Mouse (Mus musculus): ENCODE measurements around the gene Piezo1. TPM values are rescaled to one million over a fixed set of nuclear protein-coding genes. Genes with fewer than 3 reads are reported as not detected.
A peak's percentile ranks its signal among the peaks of the same experiment; 100 is the strongest.

Piezo1 gene
- polyA plus RNA-seq (2016; fragmentation: Nextera tagmentation; extraction: Ambion mirVana), result 25.5 and 27.8 TPM in 2 replicates

DNA sequence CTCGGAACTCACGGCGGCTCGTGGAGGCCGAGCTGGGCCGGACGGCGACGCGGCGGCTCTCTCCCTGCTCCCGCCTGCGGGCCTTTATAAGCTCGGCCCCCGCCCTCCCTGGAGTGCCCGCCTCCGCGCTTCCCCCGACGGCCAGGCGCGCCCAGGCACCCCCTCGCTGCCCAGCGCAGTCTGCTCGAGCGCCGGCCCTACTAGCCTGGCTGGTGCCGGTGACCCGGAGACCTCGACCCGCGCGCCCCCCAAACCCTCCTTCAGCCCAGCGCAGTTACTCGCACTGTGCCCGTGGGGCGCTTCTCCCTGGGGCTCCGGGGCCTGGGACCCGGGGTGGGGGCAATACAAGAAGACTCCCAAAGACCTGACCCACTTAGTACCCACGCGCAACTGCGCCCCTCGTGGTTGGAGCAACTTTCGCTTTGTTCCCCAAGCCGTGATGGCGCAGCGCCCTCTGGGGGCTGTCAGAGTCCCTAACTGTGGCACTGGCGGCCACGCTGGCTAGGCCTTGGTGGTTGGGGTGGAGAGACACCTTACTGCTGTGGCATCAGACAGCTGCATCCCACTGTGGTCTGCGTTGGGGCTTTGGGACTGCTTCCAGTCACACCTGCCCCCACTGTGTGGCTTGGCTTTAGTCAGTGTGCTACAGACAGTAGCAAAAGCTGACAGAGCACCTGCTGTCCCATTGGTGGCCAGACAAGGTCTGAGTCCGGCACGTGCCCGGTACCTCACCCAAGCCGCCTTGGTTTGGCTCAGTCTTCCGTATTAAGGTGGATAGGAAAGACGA is at the start of gene Piezo1:
TSS of gene Piezo1 (minus strand) at position 65 of the 787 bp plus-strand sequence.
- Histone ChIP-seq H3K36me3 (no peaks in the 10 kb centered on the region), H3K4me3 (peak within 1 kb of the TSS; percentile 70), H3K4me1 (replicated peaks) (peaks cover 40% of the 10 kb centered on the region), H3K9ac (peak within 1 kb of the TSS; percentile 91), H3K27ac (ENCODE audit: poor library complexity, severe bottlenecking) (peak within 1 kb of the TSS; percentile 86), H3K27me3 (replicated peaks) (no peaks in the 10 kb centered on the region), H3K4me2 (peak within 1 kb of the TSS; percentile 75), H3K9me3 (replicated peaks) (no peaks in the 10 kb centered on the region)
- peak; percentile 81 for ATAC-seq (ENCODE audit: insufficient number of reproducible peaks, low FRiP score)
- 11% methylated on average over 46 of the region's 56 CpGs for WGBS

- ATAC-seq (ENCODE audit: insufficient number of reproducible peaks, low FRiP score), result no peak
- Histone ChIP-seq H3K27ac (ENCODE audit: poor library complexity, severe bottlenecking) (no peak overlapping the region), H3K36me3 (peaks cover 23% of the 10 kb centered on the region), H3K4me2 (no peak overlapping the region), H3K9ac (no peak overlapping the region), H3K9me3 (replicated peaks) (no peaks in the 10 kb centered on the region), H3K27me3 (replicated peaks) (no peaks in the 10 kb centered on the region), H3K4me1 (replicated peaks) (peaks cover 10% of the 10 kb centered on the region; the same call in 1 of the 2 replicates), H3K4me3 (no peak overlapping the region)
- 91% methylated on average over 9 of the region's 9 CpGs for WGBS
These were observed 49.5 kb upstream of the Piezo1 start for GRCm38 (mm10) chr8:122600666-122601065.

DNA sequence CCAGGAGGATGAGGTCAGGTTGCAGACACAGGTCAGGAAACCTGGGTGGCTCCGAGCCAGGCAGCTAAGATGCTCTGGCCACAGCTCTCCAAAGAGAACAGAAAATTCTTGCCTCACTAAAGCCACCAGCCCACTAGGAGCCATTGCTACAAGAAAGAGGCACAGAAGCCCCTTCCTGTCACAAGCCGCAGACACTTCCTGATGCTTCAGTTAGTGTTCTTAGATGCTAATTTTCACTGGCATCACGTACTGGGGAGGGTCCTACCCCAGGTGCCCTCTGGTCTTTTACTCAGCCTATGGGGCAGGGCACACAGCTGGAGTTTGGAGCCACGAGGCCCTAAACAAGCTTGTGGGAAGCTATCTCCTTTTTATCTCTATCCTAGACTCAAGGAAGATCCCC is 44.9 kb upstream of the Piezo1 start:
- Histone ChIP-seq H3K4me2 (no peak overlapping the region), H3K9ac (no peak overlapping the region), H3K36me3 (peaks cover 19% of the 10 kb centered on the region), H3K4me1 (replicated peaks) (peaks cover 11% of the 10 kb centered on the region), H3K27ac (ENCODE audit: poor library complexity, severe bottlenecking) (no peak overlapping the region), H3K9me3 (replicated peaks) (no peaks in the 10 kb centered on the region), H3K4me3 (no peak overlapping the region), H3K27me3 (replicated peaks) (no peaks in the 10 kb centered on the region)
- 50% methylated on average over 4 of the region's 4 CpGs for WGBS
- ATAC-seq (ENCODE audit: insufficient number of reproducible peaks, low FRiP score), result no peak

GRCm38 (mm10) chr8:122593783-122594507 is 42.8 kb upstream of the Piezo1 start:
- peaks cover 11% of the 10 kb centered on the region for H3K4me1 ChIP-seq (replicated peaks)
- no peak for ATAC-seq (ENCODE audit: insufficient number of reproducible peaks, low FRiP score)
- 62% methylated on average over 19 of the region's 19 CpGs for WGBS
- peaks cover 7% of the 10 kb centered on the region; the same call in 1 of the 2 replicates for H3K36me3 ChIP-seq
- no peak overlapping the region for H3K4me3 ChIP-seq
- H3K9ac ChIP-seq, result no peak overlapping the region
- H3K27ac ChIP-seq (ENCODE audit: poor library complexity, severe bottlenecking), result no peak overlapping the region
- H3K4me2 ChIP-seq, result no peak overlapping the region
- H3K27me3 ChIP-seq (replicated peaks), result no peaks in the 10 kb centered on the region
- no peaks in the 10 kb centered on the region for H3K9me3 ChIP-seq (replicated peaks)

DNA sequence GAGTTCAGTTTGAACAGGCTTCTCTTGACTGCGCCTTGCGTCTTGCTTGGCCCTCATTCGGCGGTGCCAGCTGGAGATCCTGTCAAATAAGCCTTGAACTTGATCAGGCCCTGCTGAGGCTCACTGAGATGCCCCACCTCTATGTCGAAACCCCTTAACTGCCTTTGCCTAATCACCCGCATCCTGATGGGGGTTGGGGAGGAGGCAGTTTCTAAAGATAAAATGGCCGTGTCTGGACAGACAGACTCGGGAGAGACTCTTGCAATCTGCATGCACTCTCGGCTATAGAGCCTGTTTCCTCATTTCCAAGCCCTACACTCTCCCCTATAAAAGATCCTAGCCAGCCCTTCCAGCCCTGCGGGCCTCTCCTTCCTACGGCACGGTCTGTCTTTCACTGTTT is 42.1 kb upstream of the Piezo1 start:
- H3K9me3 ChIP-seq (replicated peaks), result no peaks in the 10 kb centered on the region
- H3K27me3 ChIP-seq (replicated peaks), result no peaks in the 10 kb centered on the region
- no peak overlapping the region for H3K9ac ChIP-seq
- no peaks in the 10 kb centered on the region for H3K36me3 ChIP-seq
- ATAC-seq (ENCODE audit: insufficient number of reproducible peaks, low FRiP score), result no peak
- no peak overlapping the region for H3K4me2 ChIP-seq
- H3K4me3 ChIP-seq, result no peak overlapping the region
- peaks cover 11% of the 10 kb centered on the region for H3K4me1 ChIP-seq (replicated peaks)
- no peak overlapping the region for H3K27ac ChIP-seq (ENCODE audit: poor library complexity, severe bottlenecking)
- WGBS, result 43% methylated on average over 12 of the region's 12 CpGs

GRCm38 (mm10) chr8:122586749-122587148 is 35.6 kb upstream of the Piezo1 start:
- no peak overlapping the region for H3K4me3 ChIP-seq
- no peak overlapping the region for H3K4me2 ChIP-seq
- no peaks in the 10 kb centered on the region for H3K36me3 ChIP-seq
- H3K4me1 ChIP-seq (replicated peaks), result peaks cover 9% of the 10 kb centered on the region
- no peak overlapping the region for H3K9ac ChIP-seq
- ATAC-seq (ENCODE audit: insufficient number of reproducible peaks, low FRiP score), result no peak
- WGBS, result 80% methylated on average over 10 of the region's 10 CpGs
- H3K9me3 ChIP-seq (replicated peaks), result no peaks in the 10 kb centered on the region
- no peaks in the 10 kb centered on the region for H3K27me3 ChIP-seq (replicated peaks)
- H3K27ac ChIP-seq (ENCODE audit: poor library complexity, severe bottlenecking), result no peak overlapping the region

DNA sequence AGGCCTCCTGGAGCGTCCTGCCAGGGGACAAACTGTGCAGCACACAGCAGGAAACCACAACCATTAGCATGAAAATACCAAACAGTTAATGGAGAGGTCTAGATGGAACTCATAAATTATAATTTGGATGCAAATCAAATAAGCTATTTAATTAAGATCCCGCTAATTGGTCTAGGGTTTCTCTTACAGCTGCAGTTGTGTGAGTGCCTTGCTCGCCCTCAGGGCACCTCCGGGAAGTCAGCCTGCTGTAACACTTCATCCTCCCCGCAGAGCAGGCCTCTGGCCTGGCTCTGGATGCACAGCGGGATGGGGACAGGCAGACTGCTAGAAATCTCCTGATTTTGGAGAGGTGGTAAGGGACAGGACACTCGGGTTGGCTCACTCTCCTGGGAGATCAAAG is 35.0 kb upstream of the Piezo1 start:
- H3K4me1 ChIP-seq (replicated peaks), result peaks cover 9% of the 10 kb centered on the region
- no peaks in the 10 kb centered on the region for H3K9me3 ChIP-seq (replicated peaks)
- 72% methylated on average over 7 of the region's 7 CpGs for WGBS
- no peak overlapping the region for H3K9ac ChIP-seq
- H3K27ac ChIP-seq (ENCODE audit: poor library complexity, severe bottlenecking), result no peak overlapping the region
- no peak overlapping the region for H3K4me2 ChIP-seq
- no peak overlapping the region for H3K4me3 ChIP-seq
- no peaks in the 10 kb centered on the region for H3K36me3 ChIP-seq
- H3K27me3 ChIP-seq (replicated peaks), result no peaks in the 10 kb centered on the region
- no peak for ATAC-seq (ENCODE audit: insufficient number of reproducible peaks, low FRiP score)

GRCm38 (mm10) chr8:122585411-122585891 is 34.3 kb upstream of the Piezo1 start:
- H3K4me2 ChIP-seq, result no peak overlapping the region
- ATAC-seq (ENCODE audit: insufficient number of reproducible peaks, low FRiP score), result peak; percentile 20; the same call in 1 of the 2 replicates
- H3K9me3 ChIP-seq (replicated peaks), result no peaks in the 10 kb centered on the region
- no peak overlapping the region; the same call in 1 of the 2 replicates for H3K9ac ChIP-seq
- peaks cover 9% of the 10 kb centered on the region for H3K4me1 ChIP-seq (replicated peaks)
- 55% methylated on average over 14 of the region's 14 CpGs for WGBS
- H3K27ac ChIP-seq (ENCODE audit: poor library complexity, severe bottlenecking), result no peak overlapping the region
- H3K4me3 ChIP-seq, result no peak overlapping the region
- H3K27me3 ChIP-seq (replicated peaks), result no peaks in the 10 kb centered on the region
- H3K36me3 ChIP-seq, result no peaks in the 10 kb centered on the region

GRCm38 (mm10) chr8:122584981-122585380 is 33.9 kb upstream of the Piezo1 start:
- 69% methylated on average over 9 of the region's 9 CpGs for WGBS
- Histone ChIP-seq H3K27ac (ENCODE audit: poor library complexity, severe bottlenecking) (no peak overlapping the region), H3K4me2 (no peak overlapping the region), H3K4me1 (replicated peaks) (peaks cover 9% of the 10 kb centered on the region), H3K36me3 (no peaks in the 10 kb centered on the region), H3K9me3 (replicated peaks) (no peaks in the 10 kb centered on the region), H3K9ac (no peak overlapping the region), H3K27me3 (replicated peaks) (no peaks in the 10 kb centered on the region), H3K4me3 (no peak overlapping the region)
- ATAC-seq (ENCODE audit: insufficient number of reproducible peaks, low FRiP score), result no peak

GRCm38 (mm10) chr8:122580926-122581325 is 29.8 kb upstream of the Piezo1 start:
- WGBS, result 44% methylated on average over 15 of the region's 15 CpGs
- no peak overlapping the region for H3K27ac ChIP-seq (ENCODE audit: poor library complexity, severe bottlenecking)
- H3K27me3 ChIP-seq (replicated peaks), result no peaks in the 10 kb centered on the region
- no peak overlapping the region for H3K4me3 ChIP-seq
- peaks cover 30% of the 10 kb centered on the region for H3K4me1 ChIP-seq (replicated peaks)
- no peaks in the 10 kb centered on the region for H3K9me3 ChIP-seq (replicated peaks)
- no peaks in the 10 kb centered on the region for H3K36me3 ChIP-seq
- ATAC-seq (ENCODE audit: insufficient number of reproducible peaks, low FRiP score), result no peak
- H3K9ac ChIP-seq, result no peak overlapping the region
- no peak overlapping the region for H3K4me2 ChIP-seq

DNA sequence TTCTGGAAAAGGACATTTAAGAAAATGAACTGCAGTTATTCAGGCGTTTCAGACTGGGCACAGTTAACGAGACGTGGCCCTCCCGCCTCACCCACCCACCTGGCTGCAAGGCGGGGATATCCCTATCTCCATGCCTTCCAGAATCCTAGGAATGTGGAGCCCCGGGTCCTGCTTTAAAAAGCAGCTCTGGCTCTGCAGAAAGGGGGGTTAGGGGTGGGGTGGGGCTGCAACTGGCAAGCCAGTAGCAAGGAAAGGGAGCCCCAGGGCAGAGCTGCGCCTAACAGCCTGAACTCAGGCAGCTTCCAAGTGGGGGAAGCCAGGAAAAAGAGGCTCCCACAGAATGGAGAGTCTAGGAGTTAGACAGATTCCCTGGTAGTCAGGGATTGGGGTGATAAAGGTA is 28.1 kb upstream of the Piezo1 start:
- H3K9ac ChIP-seq, result peak overlapping the region; percentile 46; the same call in 1 of the 2 replicates

More for the DNA sequence above, 28.1 kb upstream of the Piezo1 start:
- peaks cover 40% of the 10 kb centered on the region for H3K4me1 ChIP-seq (replicated peaks)
- WGBS, result 20% methylated on average over 7 of the region's 7 CpGs
- H3K4me3 ChIP-seq, result no peak overlapping the region
- H3K27me3 ChIP-seq (replicated peaks), result no peaks in the 10 kb centered on the region
- ATAC-seq (ENCODE audit: insufficient number of reproducible peaks, low FRiP score), result no peak
- H3K4me2 ChIP-seq, result peak overlapping the region; percentile 1; the same call in 1 of the 2 replicates
- no peaks in the 10 kb centered on the region for H3K9me3 ChIP-seq (replicated peaks)
- no peak overlapping the region for H3K27ac ChIP-seq (ENCODE audit: poor library complexity, severe bottlenecking)
- H3K36me3 ChIP-seq, result peaks cover 7% of the 10 kb centered on the region; the same call in 1 of the 2 replicates
